Mouse (Mus musculus) lung, adult 2 months (tissue): ENCODE data around the gene Triap1.

Experiments used
- CTCF ChIP-seq: fragments of 200-500 bp; IDR thresholded peaks from 2 replicates; pipeline ENCODE4 v1.5.1; 2011; ENCODE audit warnings: mild to moderate bottlenecking, low read length, control low read depth; ENCODE audit not compliant: insufficient read depth
- POLR2A ChIP-seq: fragments of 200-500 bp; IDR thresholded peaks from 2 replicates; pipeline ENCODE4 v1.6.1; 2011; ENCODE audit warnings: low read depth, mild to moderate bottlenecking, control low read depth, low read length, borderline replicate concordance; ENCODE audit errors: extremely low read depth

DNA sequence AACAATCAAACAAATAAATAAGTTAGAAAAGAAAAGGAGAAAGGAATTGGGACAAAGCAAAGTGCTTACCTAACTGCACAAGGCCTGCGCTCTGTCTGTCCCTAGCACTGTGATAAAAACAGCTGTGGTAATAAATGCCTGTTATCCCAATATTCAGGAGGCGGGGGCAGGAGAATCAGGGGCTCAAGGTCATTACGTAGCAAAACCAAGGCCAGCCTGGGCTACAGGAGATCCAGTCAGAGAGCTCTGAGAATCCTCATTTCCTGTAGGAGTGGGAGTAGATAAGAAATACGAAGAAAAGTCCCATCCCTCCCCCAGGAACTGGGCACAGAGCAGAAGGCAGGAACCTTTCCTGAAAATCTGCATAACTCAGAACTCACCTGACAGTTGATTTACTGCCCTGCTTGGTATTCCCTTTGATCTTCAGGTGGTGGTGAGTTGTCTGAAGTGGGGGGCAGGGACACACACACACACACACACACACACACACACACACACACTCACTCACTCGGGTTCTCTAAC, 18.9 kb downstream of the Triap1 start:
- TF ChIP-seq CTCF: no peak
- no peak for TF ChIP-seq POLR2A
